Mouse (Mus musculus) gastrocnemius, adult 2 months (tissue): ENCODE results near the gene Wnk1. TPM values are rescaled to one million over a fixed set of nuclear protein-coding genes. Genes with fewer than 3 reads are reported as not detected.

ENCODE experiments used
- DNase-seq: peaks from one replicate; pipeline ENCODE4 v3.0.0; 2022
- H3K27ac ChIP-seq: fragments of 200-600 bp; 2 replicates; pipeline ENCODE4 v1.8.1; 2022; ENCODE audit warnings: mild to moderate bottlenecking
- H3K4me3 ChIP-seq: fragments of 200-600 bp; 2 replicates; pipeline ENCODE4 v1.8.1; 2022; ENCODE audit warnings: mild to moderate bottlenecking, moderate library complexity
- CTCF ChIP-seq: fragments of 200-600 bp; IDR thresholded peaks from 2 replicates; pipeline ENCODE4 v1.8.1; 2022; ENCODE audit warnings: antibody characterized with exemption, mild to moderate bottlenecking, moderate library complexity
- intact Hi-C: fragments of 180-260 bp; cut with DNase I; formaldehyde crosslinking; loops from one replicate; pipeline ENCODE4 v1.15.1; 2025
- microRNA-seq: library from miRNA; unstranded; fragments of <30 nt; microRNA quantifications from one replicate; pipeline ENCODE4 v1.2.0, GENCODE M21; 2021
- total RNA-seq, 2 experiments: library from RNA; stranded (reverse); gene quantifications; 2 replicates each; pipeline ENCODE4 v1.2.3; 2021

Wnk1 gene
- total RNA-seq, 2 experiments from 2014 or later, result 305 to 369 TPM

- Histone ChIP-seq H3K27ac (no peak overlapping the region), H3K4me3 (no peak overlapping the region)
- intact Hi-C loops, result loop anchor here (5.0 kb wide), 1 partner anchor 130 kb away; no protein-coding TSS in a partner anchor
- DNase-seq, result no peak
- TF ChIP-seq CTCF, result no peak
Measured at GRCm38 (mm10) chr6:119922544-119922943, 115.9 kb downstream of the Wnk1 start.

GRCm38 (mm10) chr6:119922136-119922535, 116.3 kb downstream of the Wnk1 start:
- no peak for TF ChIP-seq CTCF
- Histone ChIP-seq H3K27ac (no peak overlapping the region), H3K4me3 (no peak overlapping the region)
- DNase-seq, result no peak
- intact Hi-C loops, result loop anchor here (5.0 kb wide), 1 partner anchor 130 kb away; no protein-coding TSS in a partner anchor

GRCm38 (mm10) chr6:119918561-119919181, 119.8 kb downstream of the Wnk1 start:
- no peak overlapping the region for H3K4me3 ChIP-seq
- H3K27ac ChIP-seq, result 0 out of 2 replicates have a peak overlapping the region, but pooled peaks have one; percentile 12
- intact Hi-C loops, result no loop called here
- no peak for TF ChIP-seq CTCF
- peak; percentile 26 for DNase-seq

GRCm38 (mm10) chr6:119915710-119916109, 122.8 kb downstream of the Wnk1 start:
- Histone ChIP-seq H3K27ac (peak overlapping the region; percentile 82), H3K4me3 (no peak overlapping the region; the same call in 1 of the 2 replicates)
- DNase-seq, result no peak
- intact Hi-C loops, result no loop called here
- TF ChIP-seq CTCF, result no peak

- Histone ChIP-seq H3K4me3 (no peak overlapping the region), H3K27ac (no peak overlapping the region)
- TF ChIP-seq CTCF, result no peak
- intact Hi-C loops, result no loop called here
- peak; percentile 40 for DNase-seq
Measured at GRCm38 (mm10) chr6:119912046-119912445, 126.4 kb downstream of the Wnk1 start.

- TF ChIP-seq CTCF, result no peak
- DNase-seq, result no peak
- Histone ChIP-seq H3K4me3 (peak overlapping the region; percentile 3; the same call in 1 of the 2 replicates), H3K27ac (peak overlapping the region; percentile 28; the same call in 1 of the 2 replicates)
- intact Hi-C loops, result no loop called here
Measured at GRCm38 (mm10) chr6:119905461-119905860, 133.0 kb downstream of the Wnk1 start.

- intact Hi-C loops, result loop anchor here (5.0 kb wide), 1 partner anchor 111 kb away; no protein-coding TSS in a partner anchor
- peak overlapping the region; percentile 97 for H3K4me3 ChIP-seq
- peak overlapping the region; percentile 98 for H3K27ac ChIP-seq
- TF ChIP-seq CTCF, result no peak
- no peak for DNase-seq
Measured at GRCm38 (mm10) chr6:119903081-119903789, 135.2 kb downstream of the Wnk1 start.

GRCm38 (mm10) chr6:119902204-119903080, 136.0 kb downstream of the Wnk1 start, which contains the start of gene Rad52:
Gene Rad52 (plus strand): TSS chr6:119902698.
- peak within 1 kb of the TSS; percentile 97 for H3K4me3 ChIP-seq
- no peak for TF ChIP-seq CTCF
- intact Hi-C loops, result loop anchor here (1.0 to 5.0 kb wide), 2 partner anchors 54 to 110 kb away; partner anchors contain the start of gene Erc1
- H3K27ac ChIP-seq, result peak within 1 kb of the TSS; percentile 98
- peak; percentile 89 for DNase-seq

- Histone ChIP-seq H3K27ac (no peak overlapping the region), H3K4me3 (no peak overlapping the region)
- no peak for DNase-seq
- no peak for TF ChIP-seq CTCF
- intact Hi-C loops, result no loop called here
Measured at GRCm38 (mm10) chr6:119892711-119893110, 145.8 kb downstream of the Wnk1 start.

- intact Hi-C loops, result no loop called here
- no peak for TF ChIP-seq CTCF
- no peak overlapping the region for H3K27ac ChIP-seq
- no peak overlapping the region for H3K4me3 ChIP-seq
- no peak for DNase-seq
Measured at GRCm38 (mm10) chr6:119883151-119883550, 155.3 kb downstream of the Wnk1 start.

Small RNA genes lying within 50 kb of the gene (microRNA-seq; reads per million reads assigned to microRNA genes)
- not detected for gene Mir706

Other genes with a start within 250 kb of the Wnk1 start
- 10 to 100 TPM; 29.5 to 33.5 TPM for gene Erc1, start 190.5 kb downstream of the Wnk1 start, total RNA-seq
- gene Rad52, start 136.0 kb downstream of the Wnk1 start, total RNA-seq, result 10 to 100 TPM; 15.1 to 18.2 TPM
- not detected for gene Ninj2, start 54.7 kb upstream of the Wnk1 start, total RNA-seq